Mouse (Mus musculus): ENCODE data around the gene 4933402J07Rik. TPM values are rescaled to one million over a fixed set of nuclear protein-coding genes. Genes with fewer than 3 reads are reported as not detected.

The 4933402J07Rik gene
- polyA plus RNA-seq, 1 experiment from 2014 or later: not detected

DNA sequence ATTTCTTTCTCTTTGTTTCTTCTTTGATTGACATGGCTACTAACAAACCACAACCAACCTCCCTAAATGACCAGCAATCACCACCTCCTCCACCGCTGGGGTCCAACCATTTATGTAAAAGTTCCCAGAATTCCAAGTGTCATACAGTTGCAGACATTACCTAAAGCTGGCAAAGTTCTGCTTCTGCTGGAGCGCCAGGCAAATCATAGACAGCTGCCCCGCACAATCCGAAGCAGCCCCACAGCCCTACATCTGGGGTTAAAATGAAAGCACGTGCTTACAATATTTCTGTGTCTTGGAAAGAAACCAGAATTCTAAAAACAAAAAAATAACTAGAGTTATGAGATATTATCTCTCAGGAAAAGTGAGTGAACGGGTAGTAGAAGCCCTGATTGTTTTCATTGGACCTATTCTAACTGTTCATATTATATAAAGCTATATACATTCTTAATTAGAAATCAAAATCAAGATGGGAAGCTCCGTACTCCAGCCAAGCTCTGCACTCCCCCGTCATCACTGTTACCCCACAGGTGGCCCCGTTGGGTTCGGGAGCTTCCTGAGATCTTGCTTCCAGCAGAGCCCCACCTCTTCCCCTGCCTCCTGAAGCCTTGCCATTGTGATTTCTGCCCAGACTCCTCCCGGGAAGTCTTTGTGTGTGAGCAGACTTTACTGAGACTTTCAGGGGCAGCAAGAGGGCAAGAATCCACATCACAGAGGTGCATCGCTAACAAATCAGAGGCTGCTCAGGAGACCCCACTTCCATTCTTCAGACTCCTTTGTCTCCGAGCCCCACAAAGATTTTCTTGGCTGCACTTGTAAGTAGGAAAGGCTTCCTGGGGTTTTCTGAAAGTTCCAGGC is 6.3 kb downstream of the 4933402J07Rik start:
- H3K27me3 ChIP-seq (replicated peaks): no peaks in the 10 kb centered on the region
- ATAC-seq (ENCODE audit: insufficient read depth, low FRiP score, low read depth): no peak
- H3K4me2 ChIP-seq: peak overlapping the region; percentile 56
- WGBS: 30% methylated on average over 13 of the region's 13 CpGs
- H3K9ac ChIP-seq: no peak overlapping the region
- H3K4me1 ChIP-seq: peaks cover 7% of the 10 kb centered on the region; the same call in 1 of the 2 replicates
- no peaks in the 10 kb centered on the region for H3K36me3 ChIP-seq
- H3K27ac ChIP-seq: no peak overlapping the region
- H3K9me3 ChIP-seq: no peaks in the 10 kb centered on the region
- peak overlapping the region; percentile 28 for H3K4me3 ChIP-seq (replicated peaks)

GRCm38 (mm10) chr8:87570564-87570855 is 6.9 kb downstream of the 4933402J07Rik start:
- no peaks in the 10 kb centered on the region for H3K36me3 ChIP-seq
- no peaks in the 10 kb centered on the region for H3K9me3 ChIP-seq
- 2% methylated on average over 8 of the region's 8 CpGs for WGBS
- ATAC-seq (ENCODE audit: insufficient read depth, low FRiP score, low read depth): no peak
- H3K4me2 ChIP-seq: peak overlapping the region; percentile 56
- no peaks in the 10 kb centered on the region for H3K27me3 ChIP-seq (replicated peaks)
- peak overlapping the region; percentile 28 for H3K4me3 ChIP-seq (replicated peaks)
- H3K4me1 ChIP-seq: peaks cover 7% of the 10 kb centered on the region; the same call in 1 of the 2 replicates
- no peak overlapping the region for H3K9ac ChIP-seq
- no peak overlapping the region for H3K27ac ChIP-seq

DNA sequence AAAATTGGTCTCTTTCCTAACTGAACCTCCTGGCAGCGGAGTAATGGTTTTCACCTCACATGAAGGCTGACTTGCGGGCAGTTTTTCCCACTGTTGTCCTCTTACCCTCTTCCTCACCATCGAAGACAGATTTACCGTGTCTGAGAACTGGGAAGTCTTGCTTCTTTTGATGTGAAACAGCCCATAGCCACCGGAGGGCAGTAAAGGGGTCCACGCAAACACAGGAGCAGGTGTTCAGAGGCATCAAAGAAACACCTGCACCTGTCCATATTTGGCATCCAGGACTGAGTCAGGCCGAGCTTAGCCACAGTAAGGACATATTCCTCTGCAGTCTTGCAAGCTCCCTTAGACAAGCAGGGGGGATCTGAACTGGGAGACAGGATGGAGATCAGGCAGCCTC is 7.2 kb downstream of the 4933402J07Rik start:
- Histone ChIP-seq H3K27me3 (replicated peaks) (no peaks in the 10 kb centered on the region), H3K4me3 (replicated peaks) (peak overlapping the region; percentile 28; the same call in 1 of the 2 replicates), H3K27ac (no peak overlapping the region), H3K4me2 (peak overlapping the region; percentile 56), H3K4me1 (peaks cover 7% of the 10 kb centered on the region; the same call in 1 of the 2 replicates), H3K9me3 (no peaks in the 10 kb centered on the region), H3K9ac (no peak overlapping the region), H3K36me3 (no peaks in the 10 kb centered on the region)
- 11% methylated on average over 7 of the region's 7 CpGs for WGBS
- ATAC-seq (ENCODE audit: insufficient read depth, low FRiP score, low read depth): no peak

GRCm38 (mm10) chr8:87594272-87594671 is 30.6 kb downstream of the 4933402J07Rik start:
- ATAC-seq (ENCODE audit: insufficient read depth, low FRiP score, low read depth): no peak

GRCm38 (mm10) chr8:87602731-87603130 is 39.1 kb downstream of the 4933402J07Rik start:
- Histone ChIP-seq H3K36me3 (no peaks in the 10 kb centered on the region), H3K4me2 (no peak overlapping the region), H3K9ac (no peak overlapping the region), H3K4me1 (no peaks in the 10 kb centered on the region), H3K27ac (no peak overlapping the region), H3K27me3 (replicated peaks) (no peaks in the 10 kb centered on the region), H3K9me3 (no peaks in the 10 kb centered on the region), H3K4me3 (replicated peaks) (no peak overlapping the region)
- ATAC-seq (ENCODE audit: insufficient read depth, low FRiP score, low read depth): no peak
- WGBS: 71% methylated on average over 2 of the region's 2 CpGs

More at GRCm38 (mm10) chr8:87594272-87594671, 30.6 kb downstream of the 4933402J07Rik start:
- H3K9ac ChIP-seq: no peak overlapping the region
- H3K4me2 ChIP-seq: no peak overlapping the region
- H3K9me3 ChIP-seq: no peaks in the 10 kb centered on the region
- no peaks in the 10 kb centered on the region for H3K27me3 ChIP-seq (replicated peaks)
- no peak overlapping the region for H3K4me3 ChIP-seq (replicated peaks)
- no peaks in the 10 kb centered on the region for H3K4me1 ChIP-seq
- no peaks in the 10 kb centered on the region for H3K36me3 ChIP-seq
- WGBS: 0% methylated on average over 2 of the region's 2 CpGs
- H3K27ac ChIP-seq: no peak overlapping the region

GRCm38 (mm10) chr8:87609110-87609509 is 45.5 kb downstream of the 4933402J07Rik start:
- H3K4me3 ChIP-seq (replicated peaks): no peak overlapping the region
- no peaks in the 10 kb centered on the region for H3K27me3 ChIP-seq (replicated peaks)
- H3K27ac ChIP-seq: no peak overlapping the region
- 90% methylated on average over 7 of the region's 7 CpGs for WGBS
- H3K9me3 ChIP-seq: no peaks in the 10 kb centered on the region
- no peaks in the 10 kb centered on the region for H3K36me3 ChIP-seq
- ATAC-seq (ENCODE audit: insufficient read depth, low FRiP score, low read depth): no peak
- no peaks in the 10 kb centered on the region for H3K4me1 ChIP-seq
- no peak overlapping the region for H3K4me2 ChIP-seq
- H3K9ac ChIP-seq: no peak overlapping the region

DNA sequence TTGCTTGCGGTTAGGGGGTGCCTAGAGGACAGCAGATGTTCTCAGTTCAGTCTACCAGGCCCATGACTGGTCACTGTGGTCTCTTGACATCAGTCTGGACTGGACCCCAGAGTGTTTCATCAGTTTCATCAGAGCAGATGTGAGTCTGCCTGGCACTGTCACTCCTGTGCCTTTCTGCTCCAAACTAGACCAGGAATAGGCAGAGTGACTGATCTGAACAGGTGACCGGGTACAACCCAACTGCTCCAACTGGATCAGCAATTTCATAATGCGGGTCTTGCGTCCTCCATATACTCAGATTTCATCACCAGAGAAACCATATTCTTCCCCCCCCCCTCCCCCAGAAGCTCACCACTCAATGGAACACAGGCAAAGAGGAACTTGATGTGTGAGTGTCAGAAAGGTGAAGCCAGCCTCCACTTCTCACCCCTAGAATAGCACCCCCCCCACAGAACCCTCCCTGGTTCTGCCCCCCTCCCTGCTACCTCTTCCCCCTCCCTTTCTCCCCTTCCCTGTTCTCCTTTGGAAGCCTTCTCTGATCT is 46.1 kb downstream of the 4933402J07Rik start:
- ATAC-seq (ENCODE audit: insufficient read depth, low FRiP score, low read depth): no peak
- Histone ChIP-seq H3K9me3 (no peaks in the 10 kb centered on the region), H3K36me3 (no peaks in the 10 kb centered on the region), H3K4me3 (replicated peaks) (no peak overlapping the region), H3K4me1 (no peaks in the 10 kb centered on the region), H3K27ac (no peak overlapping the region), H3K27me3 (replicated peaks) (no peaks in the 10 kb centered on the region), H3K4me2 (no peak overlapping the region), H3K9ac (no peak overlapping the region)
- WGBS: 83% methylated on average over 4 of the region's 4 CpGs

- Histone ChIP-seq H3K4me3 (replicated peaks) (no peak overlapping the region), H3K9me3 (no peaks in the 10 kb centered on the region), H3K36me3 (no peaks in the 10 kb centered on the region), H3K4me1 (no peaks in the 10 kb centered on the region), H3K27ac (no peak overlapping the region), H3K27me3 (replicated peaks) (no peaks in the 10 kb centered on the region), H3K4me2 (no peak overlapping the region), H3K9ac (no peak overlapping the region)
- ATAC-seq (ENCODE audit: insufficient read depth, low FRiP score, low read depth): no peak
- WGBS: 64% methylated on average over 1 of the region's 1 CpGs
These were observed 50.0 kb downstream of the 4933402J07Rik start for GRCm38 (mm10) chr8:87613701-87614100.

DNA sequence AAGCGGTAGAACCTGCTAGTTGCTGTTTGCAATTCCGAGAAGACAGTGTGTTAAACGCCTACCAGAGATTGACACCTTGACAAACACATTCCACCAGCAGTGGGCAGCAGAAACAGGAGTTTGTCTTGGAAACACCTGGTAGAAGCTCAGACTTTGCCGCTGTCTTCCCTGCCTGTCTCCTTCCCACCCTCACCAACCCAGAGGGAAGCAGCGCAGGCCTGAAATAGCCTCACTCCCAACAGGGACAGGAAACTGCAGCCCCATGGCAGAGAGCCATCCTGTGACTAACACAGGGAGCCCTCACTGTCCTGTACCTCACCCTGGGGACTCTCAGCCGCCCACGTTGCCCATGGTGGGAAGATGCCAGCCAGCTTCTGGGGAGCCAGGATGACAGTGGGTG is 55.5 kb downstream of the 4933402J07Rik start:
- no peak for ATAC-seq (ENCODE audit: insufficient read depth, low FRiP score, low read depth)
- H3K4me3 ChIP-seq (replicated peaks): no peak overlapping the region
- no peaks in the 10 kb centered on the region for H3K9me3 ChIP-seq
- H3K27ac ChIP-seq: no peak overlapping the region
- H3K36me3 ChIP-seq: no peaks in the 10 kb centered on the region
- no peaks in the 10 kb centered on the region for H3K27me3 ChIP-seq (replicated peaks)
- no peak overlapping the region for H3K4me2 ChIP-seq
- H3K4me1 ChIP-seq: no peaks in the 10 kb centered on the region
- 38% methylated on average over 7 of the region's 7 CpGs for WGBS
- H3K9ac ChIP-seq: no peak overlapping the region

GRCm38 (mm10) chr8:87619529-87619928 is 55.9 kb downstream of the 4933402J07Rik start:
- no peaks in the 10 kb centered on the region for H3K27me3 ChIP-seq (replicated peaks)
- no peak for ATAC-seq (ENCODE audit: insufficient read depth, low FRiP score, low read depth)
- H3K9ac ChIP-seq: no peak overlapping the region
- no peak overlapping the region for H3K4me3 ChIP-seq (replicated peaks)
- H3K4me2 ChIP-seq: no peak overlapping the region
- H3K9me3 ChIP-seq: no peaks in the 10 kb centered on the region
- H3K27ac ChIP-seq: no peak overlapping the region
- H3K36me3 ChIP-seq: no peaks in the 10 kb centered on the region
- H3K4me1 ChIP-seq: no peaks in the 10 kb centered on the region
- WGBS: 70% methylated on average over 2 of the region's 2 CpGs

DNA sequence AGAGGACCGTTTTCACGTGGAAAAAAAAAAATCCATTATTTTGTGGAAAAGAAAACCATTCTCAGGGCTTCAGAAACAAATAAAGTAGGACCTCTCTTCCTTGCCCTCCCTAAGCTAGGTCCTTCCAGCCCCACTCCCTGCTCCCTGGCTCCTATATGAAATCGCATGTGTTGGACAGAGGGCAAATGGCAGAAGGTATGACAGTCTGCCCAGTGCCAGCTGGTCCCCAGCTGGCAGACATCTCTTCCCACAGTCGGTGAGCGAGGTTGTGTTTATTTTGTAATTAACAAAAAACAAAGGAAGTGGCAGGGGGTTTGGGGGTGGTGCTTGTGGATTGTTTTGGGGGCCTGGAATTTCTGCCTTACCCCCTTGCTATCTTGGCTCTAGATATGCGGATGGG is 56.6 kb downstream of the 4933402J07Rik start:
- H3K27me3 ChIP-seq (replicated peaks): no peaks in the 10 kb centered on the region
- H3K4me2 ChIP-seq: no peak overlapping the region
- no peak overlapping the region for H3K9ac ChIP-seq
- 67% methylated on average over 6 of the region's 6 CpGs for WGBS
- H3K27ac ChIP-seq: no peak overlapping the region
- H3K36me3 ChIP-seq: no peaks in the 10 kb centered on the region
- H3K9me3 ChIP-seq: no peaks in the 10 kb centered on the region
- no peak overlapping the region for H3K4me3 ChIP-seq (replicated peaks)
- no peak for ATAC-seq (ENCODE audit: insufficient read depth, low FRiP score, low read depth)
- no peaks in the 10 kb centered on the region for H3K4me1 ChIP-seq

DNA sequence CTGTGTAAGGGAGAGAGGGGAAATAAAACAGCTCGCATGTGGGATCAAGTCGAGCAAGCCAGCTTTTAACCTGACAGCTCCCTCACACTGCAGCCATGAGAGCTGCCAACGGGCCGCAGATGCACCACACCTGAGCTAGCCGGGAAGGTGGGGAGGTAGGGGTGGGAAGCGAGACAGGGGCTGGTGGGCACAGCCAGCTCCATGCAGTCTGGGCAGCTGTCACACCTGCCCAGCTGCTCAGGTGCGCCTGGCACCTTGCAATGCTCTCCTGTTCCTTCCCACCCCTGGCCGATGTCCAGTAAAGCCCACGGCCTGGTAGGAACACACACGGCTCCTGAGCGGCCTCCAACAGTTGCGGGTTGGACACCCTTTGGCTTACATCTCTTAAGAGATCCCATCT is 57.5 kb downstream of the 4933402J07Rik start:
- Histone ChIP-seq H3K27me3 (replicated peaks) (no peaks in the 10 kb centered on the region), H3K9ac (no peak overlapping the region), H3K4me3 (replicated peaks) (no peak overlapping the region), H3K36me3 (no peaks in the 10 kb centered on the region), H3K27ac (no peak overlapping the region), H3K9me3 (no peaks in the 10 kb centered on the region), H3K4me2 (no peak overlapping the region), H3K4me1 (no peaks in the 10 kb centered on the region)
- ATAC-seq (ENCODE audit: insufficient read depth, low FRiP score, low read depth): no peak
- 81% methylated on average over 12 of the region's 12 CpGs for WGBS
